Comparison of ENCODE assay signal across 42 mouse cellular contexts in genomic region chr6:42182462-42182861, GRCm38 (mm10). TPM values are rescaled to one million over a fixed set of nuclear protein-coding genes. Genes with fewer than 3 reads are reported as not detected.
DNase-seq lines count a peak whose midpoint lies in the region; ATAC-seq and TF ChIP-seq lines count a peak whose summit lies in the region.
"Had no signal": no experiment of that assay in that cellular context is flagged by ENCODE, and none has a peak within 500 bp of the region (broad histone marks: within the 10 kb centered on the region; RNA-seq: fewer than 3 reads in every experiment).

No protein-coding gene starts in this region.

- no peaks in the 10 kb centered on the region for H3K36me3 ChIP-seq in forebrain, postnatal 0 days (ENCODE audit: insufficient read depth)
- no peaks in the 10 kb centered on the region for H3K36me3 ChIP-seq in forebrain, embryonic 16.5 days (ENCODE audit: control insufficient read depth, insufficient read depth)
- H3K36me3 ChIP-seq in hindbrain, embryonic 14.5 days (replicated peaks; ENCODE audit: control insufficient read depth, insufficient read depth): no peaks in the 10 kb centered on the region
- H3K36me3 ChIP-seq: forebrain, embryonic 12.5 days; heart, embryonic 13.5 days; hindbrain, embryonic 15.5 days; kidney, embryonic 15.5 days; limb, embryonic 13.5 days; lung, embryonic 15.5 days; midbrain, embryonic 10.5 days; midbrain, embryonic 15.5 days; neural tube, embryonic 15.5 days had no signal

- peak; percentile 53 for DNase-seq in forebrain, postnatal 0 days
- peak; percentile 57 for DNase-seq in right cerebral cortex, adult 18-20 months
- no peak for DNase-seq in right cerebral cortex, postnatal 14 days
- DNase-seq in left cerebral cortex, postnatal 14 days (ENCODE audit: low spot score in 2 of 2): peak; percentile 43 to 49
- DNase-seq in gastrocnemius, adult 18-20 months (ENCODE audit: low spot score): no peak
- no peak for DNase-seq in hindbrain, embryonic 14.5 days (ENCODE audit: low spot score)
- DNase-seq in adrenal gland, postnatal 10 days: no peak
- DNase-seq: adrenal gland, adult 8-10 months; cerebellum, adult 11-12 months; heart, postnatal 10 days; kidney, adult 18-20 months; kidney, postnatal 25 days; retina, postnatal 1 day; thymus, adult 18-20 months; thymus, postnatal 25 days had no signal

- H3K4me1 ChIP-seq in forebrain, postnatal 0 days (ENCODE audit: insufficient read depth): no peaks in the 10 kb centered on the region
- no peaks in the 10 kb centered on the region for H3K4me1 ChIP-seq in forebrain, embryonic 16.5 days (replicated peaks; ENCODE audit: control insufficient read depth, insufficient read depth, low read length)
- H3K4me1 ChIP-seq in hindbrain, embryonic 14.5 days (replicated peaks; ENCODE audit: control insufficient read depth, insufficient read depth, low read length): no peaks in the 10 kb centered on the region
- H3K4me1 ChIP-seq: forebrain, embryonic 12.5 days; heart, embryonic 13.5 days; hindbrain, embryonic 15.5 days; kidney, embryonic 15.5 days; limb, embryonic 13.5 days; lung, embryonic 15.5 days; midbrain, embryonic 10.5 days; midbrain, embryonic 15.5 days; neural tube, embryonic 15.5 days had no signal

- no peaks in the 10 kb centered on the region for H3K9me3 ChIP-seq in forebrain, postnatal 0 days (ENCODE audit: low read length)
- peaks cover 3% of the 10 kb centered on the region; the same call in 1 of the 2 replicates for H3K9me3 ChIP-seq in forebrain, embryonic 16.5 days (ENCODE audit: control insufficient read depth, low read length)
- no peaks in the 10 kb centered on the region for H3K9me3 ChIP-seq in hindbrain, embryonic 14.5 days (ENCODE audit: control insufficient read depth, low read length)
- H3K9me3 ChIP-seq: forebrain, embryonic 12.5 days; heart, embryonic 13.5 days; hindbrain, embryonic 15.5 days; kidney, embryonic 15.5 days; lung, embryonic 15.5 days; midbrain, embryonic 10.5 days; midbrain, embryonic 15.5 days; neural tube, embryonic 15.5 days had no signal

- no peak for TF ChIP-seq CTCF in forebrain, postnatal 0 days (IDR thresholded peaks at IDR 0.05; ENCODE audit: low read depth)

- WGBS in forebrain, postnatal 0 days: 48% methylated on average over 1 of the region's 1 CpGs
- 71% methylated on average over 1 of the region's 1 CpGs for WGBS in forebrain, embryonic 16.5 days
- 79% methylated on average over 1 of the region's 1 CpGs for WGBS in hindbrain, embryonic 14.5 days

- no peaks in the 10 kb centered on the region for H3K27me3 ChIP-seq in forebrain, postnatal 0 days (ENCODE audit: insufficient read depth, low read length)
- H3K27me3 ChIP-seq in forebrain, embryonic 16.5 days (replicated peaks; ENCODE audit: control insufficient read depth, insufficient read depth, low read length): no peaks in the 10 kb centered on the region
- H3K27me3 ChIP-seq in hindbrain, embryonic 14.5 days (ENCODE audit: control insufficient read depth, insufficient read depth, low read length): no peaks in the 10 kb centered on the region
- H3K27me3 ChIP-seq: CH12.LX; forebrain, embryonic 12.5 days; heart, embryonic 13.5 days; hindbrain, embryonic 15.5 days; kidney, embryonic 15.5 days; limb, embryonic 13.5 days; lung, embryonic 15.5 days; midbrain, embryonic 15.5 days; neural tube, embryonic 15.5 days had no signal

- peak; percentile 76 for ATAC-seq in forebrain, postnatal 0 days
- no peak for ATAC-seq in forebrain, embryonic 16.5 days
- ATAC-seq in hindbrain, embryonic 14.5 days (ENCODE audit: low FRiP score): no peak
- ATAC-seq: midbrain, embryonic 15.5 days had no signal

- no peak overlapping the region for H3K9ac ChIP-seq in forebrain, postnatal 0 days
- no peak overlapping the region for H3K9ac ChIP-seq in forebrain, embryonic 16.5 days (replicated peaks; ENCODE audit: low read depth, low read length)
- H3K9ac ChIP-seq in hindbrain, embryonic 14.5 days: no peak overlapping the region
- H3K9ac ChIP-seq: forebrain, embryonic 12.5 days; heart, embryonic 13.5 days; hindbrain, embryonic 15.5 days; kidney, embryonic 15.5 days; limb, embryonic 13.5 days; lung, embryonic 15.5 days; midbrain, embryonic 15.5 days; neural tube, embryonic 15.5 days had no signal

- intact Hi-C loops in left cerebral cortex, postnatal 14 days (cut with DNase I): loop anchor here (2.0 kb wide), 1 partner anchor 408 kb away; the partner anchor contains the start of gene Olfr459

- no peak overlapping the region for H3K4me3 ChIP-seq in forebrain, postnatal 0 days (ENCODE audit: low read depth, low read length)
- no peak overlapping the region for H3K4me3 ChIP-seq in forebrain, embryonic 16.5 days (replicated peaks; ENCODE audit: low read length)
- no peak overlapping the region for H3K4me3 ChIP-seq in hindbrain, embryonic 14.5 days (replicated peaks; ENCODE audit: low read length)
- H3K4me3 ChIP-seq: erythroblast, embryonic 14.5 days; forebrain, embryonic 12.5 days; heart, embryonic 13.5 days; hindbrain, embryonic 15.5 days; kidney, embryonic 15.5 days; limb, embryonic 13.5 days; lung, embryonic 15.5 days; midbrain, embryonic 10.5 days; midbrain, embryonic 15.5 days; neural tube, embryonic 15.5 days had no signal

- no peak overlapping the region for H3K4me2 ChIP-seq in forebrain, postnatal 0 days (ENCODE audit: low read depth)
- no peak overlapping the region for H3K4me2 ChIP-seq in forebrain, embryonic 16.5 days (ENCODE audit: low read length)
- H3K4me2 ChIP-seq in hindbrain, embryonic 14.5 days (replicated peaks): no peak overlapping the region
- H3K4me2 ChIP-seq: forebrain, embryonic 12.5 days; heart, embryonic 13.5 days; hindbrain, embryonic 15.5 days; kidney, embryonic 15.5 days; limb, embryonic 13.5 days; liver, embryonic 11.5 days; lung, embryonic 15.5 days; midbrain, embryonic 15.5 days; neural tube, embryonic 15.5 days had no signal

- H3K27ac ChIP-seq in forebrain, postnatal 0 days (ENCODE audit: low read depth, low read length): peak overlapping the region; percentile 23; the same call in 1 of the 2 replicates
- H3K27ac ChIP-seq in forebrain, embryonic 16.5 days (ENCODE audit: low read length): no peak overlapping the region
- no peak overlapping the region for H3K27ac ChIP-seq in hindbrain, embryonic 14.5 days
- H3K27ac ChIP-seq: forebrain, embryonic 12.5 days; heart, embryonic 13.5 days; hindbrain, embryonic 15.5 days; kidney, embryonic 15.5 days; limb, embryonic 13.5 days; lung, embryonic 15.5 days; midbrain, embryonic 10.5 days; midbrain, embryonic 15.5 days; neural tube, embryonic 15.5 days had no signal

RNA-seq across cellular contexts. Expression of gene Tas2r144, which starts 32.7 kb away (rescaled TPM):
- total RNA-seq in forebrain, postnatal 0 days (2014; rRNA removed): not detected in 2 replicates
- polyA plus RNA-seq in forebrain, postnatal 0 days (2015; fragmentation: Nextera tagmentation; extraction: Ambion mirVana): not detected in 2 replicates
- not detected in 2 replicates for polyA plus RNA-seq in forebrain, embryonic 16.5 days (2015; fragmentation: Nextera tagmentation; extraction: Ambion mirVana)
- total RNA-seq in left cerebral cortex, postnatal 14 days (2021): not detected
- total RNA-seq in gastrocnemius, adult 18-20 months (2021): not detected
- not detected in 2 replicates for polyA plus RNA-seq in hindbrain, embryonic 14.5 days (2014; fragmentation: Nextera tagmentation; extraction: Ambion mirVana)
- total RNA-seq in adrenal gland, postnatal 10 days (2021): not detected
- total RNA-seq: adrenal gland, adult 8-10 months; CH12.LX; common myeloid progenitor, adult 5-6 weeks; ES-E14; gastrocnemius, adult 8-10 months; gastrocnemius, postnatal 4 days; heart, adult 8-10 months; heart, postnatal 10 days; hematopoietic stem cell, adult 5-6 weeks; left cerebral cortex, postnatal 10 days; megakaryocyte progenitor cell, adult 5-6 weeks had no signal
- polyA plus RNA-seq: C2C12; embryonic facial prominence, embryonic 14.5 days; erythroblast, embryonic 14.5 days; forebrain, embryonic 12.5 days; frontal cortex, adult 2 months; heart, embryonic 13.5 days; hindbrain, embryonic 15.5 days; intestine, embryonic 14.5 days; kidney, embryonic 15.5 days; limb, embryonic 13.5 days; liver, embryonic 11.5 days; liver, embryonic 16.5 days; lung, embryonic 15.5 days; midbrain, embryonic 10.5 days; midbrain, embryonic 15.5 days; neural tube, embryonic 15.5 days; stomach, embryonic 16.5 days had no signal

RNA-seq across cellular contexts. Expression of gene Tas2r139, which starts 41.7 kb away (rescaled TPM):
- not detected in 2 replicates for total RNA-seq in forebrain, postnatal 0 days (2014; rRNA removed)
- polyA plus RNA-seq in forebrain, postnatal 0 days (2015; fragmentation: Nextera tagmentation; extraction: Ambion mirVana): not detected in 2 replicates
- not detected in 2 replicates for polyA plus RNA-seq in forebrain, embryonic 16.5 days (2015; fragmentation: Nextera tagmentation; extraction: Ambion mirVana)
- not detected for total RNA-seq in left cerebral cortex, postnatal 14 days (2021)
- not detected for total RNA-seq in gastrocnemius, adult 18-20 months (2021)
- polyA plus RNA-seq in hindbrain, embryonic 14.5 days (2014; fragmentation: Nextera tagmentation; extraction: Ambion mirVana): not detected in 2 replicates
- total RNA-seq in adrenal gland, postnatal 10 days (2021): not detected
- total RNA-seq: adrenal gland, adult 8-10 months; CH12.LX; common myeloid progenitor, adult 5-6 weeks; ES-E14; gastrocnemius, adult 8-10 months; gastrocnemius, postnatal 4 days; heart, adult 8-10 months; heart, postnatal 10 days; hematopoietic stem cell, adult 5-6 weeks; left cerebral cortex, postnatal 10 days; megakaryocyte progenitor cell, adult 5-6 weeks had no signal
- polyA plus RNA-seq: C2C12; embryonic facial prominence, embryonic 14.5 days; erythroblast, embryonic 14.5 days; forebrain, embryonic 12.5 days; frontal cortex, adult 2 months; heart, embryonic 13.5 days; hindbrain, embryonic 15.5 days; intestine, embryonic 14.5 days; kidney, embryonic 15.5 days; limb, embryonic 13.5 days; liver, embryonic 11.5 days; liver, embryonic 16.5 days; lung, embryonic 15.5 days; midbrain, embryonic 10.5 days; midbrain, embryonic 15.5 days; neural tube, embryonic 15.5 days; stomach, embryonic 16.5 days had no signal

Comparison
In these comparisons a context has a peak if more than half of its experiments do, and no peak if none do; other contexts are left out.
1. DNase-seq: peak in forebrain, postnatal 0 days (single experiment), right cerebral cortex, adult 18-20 months (single experiment) and left cerebral cortex, postnatal 14 days (2 of 2); none in right cerebral cortex, postnatal 14 days (single experiment), gastrocnemius, adult 18-20 months (single experiment), hindbrain, embryonic 14.5 days (single experiment) and adrenal gland, postnatal 10 days (single experiment).